Mouse (Mus musculus) leukemia stem cell, adult 10-12 weeks (primary cell): ENCODE results near the gene Crlf2. TPM values are rescaled to one million over a fixed set of nuclear protein-coding genes. Genes with fewer than 3 reads are reported as not detected.

Source experiments
- polyA plus RNA-seq: library from polyadenylated mRNA; stranded (reverse); fragments of >175 nt; gene quantifications from 2 replicates; pipeline ENCODE4 v1.2.3, GENCODE M21; 2012; ENCODE audit warnings: low replicate concordance

Crlf2 gene
- polyA plus RNA-seq = 52.3 and 138 TPM in 2 replicates

DNA sequence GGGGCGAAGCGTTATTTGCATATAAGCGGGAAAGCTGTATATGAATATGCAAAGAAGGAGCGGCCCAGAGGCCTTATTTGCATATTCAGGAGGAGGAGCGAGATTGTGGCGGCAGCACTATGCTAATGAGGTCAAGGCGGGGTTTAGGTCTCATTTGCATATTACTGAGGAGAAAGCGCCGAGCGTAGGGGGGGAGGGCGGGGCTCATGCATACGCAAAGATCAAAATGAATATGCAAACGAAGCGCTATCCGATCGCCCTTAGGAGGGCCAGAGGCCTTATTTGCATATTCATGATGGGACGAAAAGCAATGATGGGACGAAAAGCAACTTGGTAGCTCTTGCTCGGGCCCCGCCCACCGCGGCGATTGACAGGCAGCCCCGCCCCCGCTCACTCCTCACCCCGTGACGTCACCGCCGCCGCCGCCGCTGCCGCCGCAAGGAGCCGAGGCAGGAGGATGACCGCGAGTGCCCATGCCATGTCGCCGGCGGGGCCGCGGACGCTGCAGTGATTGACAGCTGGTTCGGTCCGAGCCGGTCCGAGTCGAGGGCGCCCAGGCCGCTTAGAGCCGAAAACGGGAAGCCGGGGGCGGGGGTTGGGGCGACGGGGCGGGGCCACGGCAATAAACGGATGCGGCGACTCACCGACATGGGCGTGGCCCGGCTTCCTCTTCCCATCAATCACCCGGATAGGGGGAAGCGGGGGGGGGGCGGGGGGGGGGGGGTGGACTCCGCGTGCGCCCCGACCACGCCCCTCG, at the start of gene Crlf2:
TSS of gene Crlf2 (minus strand) at position 590 of the 757 bp plus-strand sequence.

Other genes with a start within 250 kb of the Crlf2 start
- not detected in 2 replicates for gene Vmn2r16, start 228.8 kb downstream of the Crlf2 start, polyA plus RNA-seq
- gene Vmn2r17, start 139.3 kb downstream of the Crlf2 start, polyA plus RNA-seq = not detected in 2 replicates
- 0.11 TPM in 1 of 2 replicates, not detected in the other for gene 5430403G16Rik, start 132.0 kb upstream of the Crlf2 start, polyA plus RNA-seq
- not detected in 2 replicates for gene 4930522L14Rik, start 192.9 kb upstream of the Crlf2 start, polyA plus RNA-seq